Mouse (Mus musculus) myocyte (in vitro differentiated cells): ENCODE results near the gene Sfrp5.

Source experiments
- CEBPB ChIP-seq: IDR thresholded peaks from 2 replicates; pipeline ENCODE4 v1.6.1; 2011; ENCODE audit warnings: mild to moderate bottlenecking, moderate library complexity; ENCODE audit not compliant: poor library complexity, insufficient read depth, severe bottlenecking
- E2F4 ChIP-seq: IDR thresholded peaks from one replicate; pipeline ENCODE4 v1.6.1; 2011; ENCODE audit warnings: mild to moderate bottlenecking, control low read depth, moderate library complexity; ENCODE audit not compliant: insufficient read depth
- MAX ChIP-seq: IDR thresholded peaks from one replicate; pipeline ENCODE4 v1.6.1; 2011; ENCODE audit warnings: low read depth, mild to moderate bottlenecking, control low read depth
- MYOD1 ChIP-seq, 3 experiments: IDR thresholded peaks; one replicate each; pipeline ENCODE4 v1.6.1; 2011; ENCODE audit warnings: control low read depth in 2 of 3, low read depth in 2 of 3, mild to moderate bottlenecking in 2 of 3, moderate library complexity in 1 of 3; ENCODE audit not compliant: insufficient read length in 2 of 3, control insufficient read depth in 1 of 3
- MYOG ChIP-seq, 3 experiments: IDR thresholded peaks; one replicate each; pipeline ENCODE4 v1.6.1; 2011; ENCODE audit warnings: control low read depth in 2 of 3, low read depth in 2 of 3, mild to moderate bottlenecking in 2 of 3; ENCODE audit not compliant: insufficient read length in 2 of 3, control insufficient read depth in 1 of 3, insufficient read depth in 1 of 3
- POLR2A ChIP-seq: IDR thresholded peaks from one replicate; pipeline ENCODE4 v1.6.1; 2011; ENCODE audit warnings: low read depth, mild to moderate bottlenecking, control low read depth, moderate library complexity; ENCODE audit not compliant: insufficient read length
- POLR2AphosphoS2 ChIP-seq: IDR thresholded peaks from one replicate; pipeline ENCODE4 v1.6.1; 2011; ENCODE audit warnings: low read depth, control low read depth; ENCODE audit not compliant: insufficient read length
- USF1 ChIP-seq: IDR thresholded peaks from one replicate; pipeline ENCODE4 v1.6.1; 2011; ENCODE audit warnings: low read depth, mild to moderate bottlenecking, control low read depth, moderate library complexity

GRCm38 (mm10) chr19:42177461-42177860 lies 24.6 kb downstream of the Sfrp5 start:
- TF ChIP-seq MYOD1 (IDR thresholded peaks at IDR 0.05; ENCODE audit: control insufficient read depth in 1 of 3, insufficient read length in 2 of 3, low read depth in 2 of 3), result no peak
- no peak for TF ChIP-seq POLR2A
- no peak for TF ChIP-seq MAX
- no peak for TF ChIP-seq POLR2AphosphoS2
- TF ChIP-seq USF1, result no peak
- no peak for TF ChIP-seq E2F4
- TF ChIP-seq MYOG (IDR thresholded peaks at IDR 0.05; ENCODE audit: control insufficient read depth in 1 of 3, insufficient read depth in 1 of 3, insufficient read length in 2 of 3, low read depth in 2 of 3), result no peak
- no peak for TF ChIP-seq CEBPB
